Mouse (Mus musculus): Measurements from ENCODE around the gene Ntsr1.

The Ntsr1 gene

DNA sequence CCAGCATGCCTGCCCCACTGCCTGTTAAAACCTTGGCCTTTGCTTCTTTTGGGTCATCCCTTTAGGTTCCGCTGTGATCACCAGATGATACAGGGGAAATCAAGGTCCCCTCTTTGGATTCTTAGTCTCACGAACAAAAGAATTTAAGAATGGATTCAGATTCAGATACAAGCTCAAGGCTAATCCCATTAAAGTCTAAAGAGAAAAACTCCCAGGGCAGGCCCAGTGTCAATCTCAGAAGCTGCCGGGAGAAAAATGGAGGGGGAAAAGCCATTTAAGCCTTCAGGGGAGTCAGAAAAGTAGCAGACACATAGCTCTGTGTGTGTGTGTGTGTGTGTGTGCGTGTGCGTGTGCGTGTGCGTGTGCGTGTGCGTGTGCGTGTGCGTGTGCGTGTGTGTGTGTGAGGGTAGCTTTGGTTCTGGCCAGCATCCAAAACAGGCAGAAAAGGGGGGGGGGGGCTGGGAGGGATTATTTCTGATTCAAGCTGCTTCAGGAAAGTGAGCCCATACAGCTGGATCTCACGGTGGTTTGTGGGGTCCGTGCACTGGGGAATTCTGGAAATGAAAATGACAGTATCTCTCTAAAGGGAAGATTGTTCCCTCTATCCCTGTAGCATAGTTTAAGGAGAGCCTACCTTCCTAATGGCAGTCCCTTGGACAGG is 8.8 kb downstream of the Ntsr1 start:
- no peak for DNase-seq (ENCODE audit: low spot score in 2 of 2)

GRCm38 (mm10) chr2:180510867-180511266 is 11.1 kb downstream of the Ntsr1 start:
- no peak for DNase-seq (ENCODE audit: low spot score in 2 of 2)

DNA sequence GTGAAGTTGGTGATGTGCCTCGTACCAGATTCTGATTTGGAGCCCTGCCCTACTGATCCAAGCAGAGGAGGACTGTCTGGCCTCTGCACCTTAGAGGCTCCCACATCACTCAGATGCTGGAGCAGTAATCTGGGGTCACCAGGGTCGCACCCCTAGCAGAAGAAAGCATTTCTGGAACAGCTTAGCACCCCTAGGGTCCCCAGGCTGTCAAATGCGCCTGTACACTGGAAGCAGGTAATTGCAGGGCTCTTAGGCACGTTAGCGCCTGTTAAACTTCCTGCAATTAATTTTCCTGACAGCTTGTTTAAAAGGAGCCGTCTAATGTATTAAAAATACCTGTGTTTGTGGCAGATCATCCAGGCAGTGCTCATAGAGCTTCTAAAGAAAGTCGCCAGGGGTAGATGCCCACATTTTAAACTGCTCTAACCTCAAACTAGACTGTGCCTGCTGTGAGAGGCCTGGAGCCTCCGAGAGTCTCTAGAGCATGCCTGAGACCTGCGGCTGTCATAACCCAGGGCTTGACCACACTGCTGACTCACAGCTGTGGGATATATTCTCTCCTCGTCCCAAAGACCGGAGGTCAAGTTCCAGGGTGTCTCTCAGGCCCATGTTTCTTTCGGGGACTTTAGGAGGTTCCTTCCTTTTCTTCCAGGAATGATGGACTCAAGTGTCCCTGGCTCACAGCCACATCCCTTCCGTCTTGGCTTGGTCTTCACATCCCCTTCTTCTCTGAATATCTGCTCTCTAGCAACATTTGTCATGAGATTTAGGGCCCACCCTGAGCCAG is 12.3 kb downstream of the Ntsr1 start:
- no peak for DNase-seq (ENCODE audit: low spot score in 2 of 2)

DNA sequence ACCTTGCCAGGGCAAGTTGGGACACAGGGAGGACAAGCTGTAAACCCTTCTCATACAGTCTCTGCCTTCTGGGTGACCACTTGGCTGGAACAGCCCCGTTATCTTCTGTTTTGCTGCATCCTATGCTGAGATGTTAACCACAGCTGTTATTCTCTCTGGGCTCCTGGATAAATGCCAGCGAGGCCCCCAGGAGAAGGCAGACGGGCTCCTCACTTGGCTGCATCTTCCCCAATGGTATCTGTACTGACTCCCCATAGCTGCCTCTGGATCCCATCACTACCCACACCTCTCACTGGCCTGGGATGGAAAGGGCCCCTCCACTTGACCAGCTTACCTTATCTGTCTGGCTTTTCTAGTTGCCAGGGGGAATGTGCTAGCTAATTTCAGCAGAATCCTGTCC is 13.2 kb downstream of the Ntsr1 start:
- no peak for DNase-seq (ENCODE audit: low spot score in 2 of 2)

GRCm38 (mm10) chr2:180513835-180514234 is 14.1 kb downstream of the Ntsr1 start:
- DNase-seq (ENCODE audit: low spot score in 2 of 2), result no peak

- DNase-seq (ENCODE audit: low spot score in 2 of 2), result no peak
These were observed 21.9 kb downstream of the Ntsr1 start for GRCm38 (mm10) chr2:180521437-180522221.

DNA sequence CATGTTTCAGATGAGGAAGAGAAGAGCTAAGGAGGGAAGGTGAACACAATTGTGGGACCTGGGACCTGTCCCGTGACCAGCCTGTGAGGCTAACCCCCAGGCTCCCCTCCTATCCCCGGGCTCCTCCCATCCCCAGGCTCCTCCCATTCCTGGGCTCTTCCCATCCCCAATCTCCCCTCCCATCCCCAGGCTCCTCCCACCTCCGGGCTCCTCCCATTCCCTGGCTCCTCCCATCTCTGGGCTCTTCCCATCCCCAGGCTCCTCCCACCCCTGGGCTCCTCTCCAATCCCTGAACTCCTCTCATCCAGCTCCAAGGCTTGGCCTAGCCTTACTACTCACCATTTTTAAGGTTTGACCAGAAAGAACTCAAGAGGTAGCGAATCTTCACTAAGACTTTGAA is 23.0 kb downstream of the Ntsr1 start:
- no peak for DNase-seq (ENCODE audit: low spot score in 2 of 2)

GRCm38 (mm10) chr2:180527447-180527846 is 27.7 kb downstream of the Ntsr1 start:
- DNase-seq (ENCODE audit: low spot score in 2 of 2), result no peak

DNA sequence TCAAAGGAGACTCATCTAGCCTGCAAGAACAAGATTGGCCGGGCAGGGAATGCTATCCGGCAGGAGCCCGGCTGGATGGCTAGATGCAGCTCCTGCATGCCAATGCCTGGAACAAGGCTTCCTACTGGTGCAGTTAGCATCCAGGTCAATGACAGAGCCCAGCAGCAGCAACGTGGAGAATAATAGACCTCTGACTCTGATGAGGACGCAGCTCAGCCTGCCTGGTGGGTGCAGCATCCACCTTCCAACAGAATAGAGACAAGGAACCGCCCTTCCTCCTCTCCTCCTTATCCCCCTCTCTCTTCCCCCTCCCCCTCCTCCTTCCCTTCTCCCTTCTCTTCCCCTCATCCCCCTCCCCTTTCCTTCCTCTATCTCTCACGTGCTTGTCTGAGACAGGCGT is 28.1 kb downstream of the Ntsr1 start:
- no peak for DNase-seq (ENCODE audit: low spot score in 2 of 2)

GRCm38 (mm10) chr2:180530130-180530529 is 30.4 kb downstream of the Ntsr1 start:
- DNase-seq (ENCODE audit: low spot score in 2 of 2), result no peak

DNA sequence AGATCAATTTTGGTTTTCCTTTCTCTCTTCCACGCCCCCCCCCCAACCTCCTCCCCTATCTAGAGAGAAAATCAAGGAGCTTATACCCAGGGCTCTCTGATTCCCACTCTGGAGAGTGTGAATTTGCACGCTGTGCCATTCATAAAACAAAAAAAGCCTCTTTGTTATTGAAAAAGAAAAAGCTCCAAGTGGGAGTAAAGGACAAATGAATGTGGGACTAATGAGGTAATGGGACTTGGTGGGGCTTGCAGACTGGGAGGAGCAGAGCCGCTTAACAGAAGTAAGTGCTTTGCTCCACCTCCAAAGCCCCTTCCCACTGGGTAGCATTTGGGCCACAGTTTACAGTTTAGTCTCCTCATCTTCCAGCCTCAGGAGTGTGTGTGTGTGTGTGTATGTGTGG is 30.8 kb downstream of the Ntsr1 start:
- DNase-seq (ENCODE audit: low spot score in 2 of 2), result no peak

DNA sequence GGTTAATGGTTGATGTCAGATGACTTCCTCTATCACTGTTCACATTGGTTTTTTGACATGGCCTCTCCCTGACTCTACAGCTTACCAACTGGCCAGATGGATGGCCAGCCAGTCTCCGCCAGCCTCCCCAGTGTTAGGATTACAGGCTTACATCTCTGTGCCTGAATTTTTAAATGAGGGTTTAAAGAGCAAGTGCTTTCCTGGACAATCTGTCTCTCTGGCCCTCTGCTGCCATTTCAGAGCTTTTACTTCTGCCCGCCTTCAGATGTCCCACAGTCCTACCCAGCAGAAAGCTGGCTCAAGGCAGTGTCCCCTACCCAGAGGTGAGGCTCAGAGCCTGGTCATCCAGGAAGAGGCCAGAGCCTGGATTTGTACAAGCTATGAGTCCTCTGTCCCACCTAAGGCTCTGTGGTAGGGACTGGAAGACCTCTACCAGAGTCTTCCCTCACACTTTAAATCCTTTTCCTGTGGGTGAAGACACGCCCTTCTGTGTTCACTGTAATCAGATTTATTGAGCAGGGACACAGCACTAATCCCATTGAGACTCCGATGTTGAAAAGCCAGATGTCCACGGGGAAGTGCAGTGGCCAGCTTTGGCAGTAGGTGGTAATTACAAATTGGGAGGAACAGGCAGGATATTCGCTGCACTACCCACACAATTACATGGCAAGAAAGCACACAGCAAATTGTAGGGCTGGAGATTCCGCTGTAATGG is 32.1 kb downstream of the Ntsr1 start:
- no peak for DNase-seq (ENCODE audit: low spot score in 2 of 2)

GRCm38 (mm10) chr2:180532386-180532995 is 32.7 kb downstream of the Ntsr1 start:
- no peak for DNase-seq (ENCODE audit: low spot score in 2 of 2)

- DNase-seq (ENCODE audit: low spot score in 2 of 2), result no peak
These were observed 33.5 kb downstream of the Ntsr1 start for GRCm38 (mm10) chr2:180533237-180533636.

DNA sequence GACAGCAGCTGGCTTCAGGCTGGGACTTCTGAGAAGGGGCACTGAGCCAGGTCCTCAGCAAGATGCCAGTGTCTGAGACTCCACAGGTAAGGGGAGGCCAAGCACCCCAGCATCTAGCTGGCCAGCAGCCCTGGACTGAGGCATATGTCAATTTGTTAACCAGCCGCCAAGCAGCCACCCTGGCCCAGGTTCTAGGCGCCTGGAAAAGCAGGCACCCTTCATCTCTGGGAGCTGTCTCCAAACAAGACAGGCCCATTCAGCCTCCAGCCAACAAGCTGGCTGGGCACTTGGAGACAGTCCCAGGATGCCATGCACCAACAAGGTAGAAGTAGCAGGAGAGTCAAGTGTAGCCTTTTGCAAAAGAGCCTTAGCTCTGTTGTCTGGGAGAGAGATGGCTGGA is 43.9 kb downstream of the Ntsr1 start:
- no peak for DNase-seq (ENCODE audit: low spot score in 2 of 2)

GRCm38 (mm10) chr2:180545046-180545445 is 45.3 kb downstream of the Ntsr1 start:
- DNase-seq (ENCODE audit: low spot score in 2 of 2), result no peak

DNA sequence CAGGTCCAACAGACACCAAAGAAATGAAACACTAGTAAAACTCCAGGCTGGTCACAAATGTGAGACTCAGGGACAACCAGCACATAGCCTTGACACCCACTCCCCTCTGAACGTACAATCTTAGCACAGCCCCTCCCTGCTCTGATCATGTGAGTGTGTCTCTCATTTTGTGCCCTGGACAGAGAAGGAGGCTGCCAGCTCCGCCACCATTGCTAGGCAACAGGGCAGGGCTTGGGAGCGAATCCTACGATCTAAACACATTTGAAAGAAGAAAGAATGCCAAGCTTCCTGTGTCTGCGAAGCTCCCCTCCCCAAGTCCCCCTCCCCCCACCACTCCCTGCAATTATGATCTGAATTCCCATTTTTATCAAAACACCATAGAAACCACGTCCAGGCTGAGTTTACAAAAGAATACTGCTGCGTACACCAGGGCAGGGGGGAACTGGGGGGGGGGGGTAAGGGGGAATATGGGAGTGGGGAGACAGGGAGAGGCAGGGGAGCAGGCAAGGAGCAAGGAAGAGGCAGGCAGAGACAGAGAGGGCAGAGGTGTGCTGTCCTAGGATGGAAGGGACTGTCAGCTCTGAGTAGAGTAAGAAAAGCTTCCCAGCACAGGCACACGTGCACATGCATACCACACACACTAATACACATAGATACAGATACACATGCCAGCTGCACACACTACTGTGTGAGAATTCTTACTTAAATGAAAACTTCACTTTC is 47.8 kb downstream of the Ntsr1 start:
- peak in 1 of 2 experiments; percentile 26 for DNase-seq (ENCODE audit: low spot score in 2 of 2)

- DNase-seq (ENCODE audit: low spot score in 2 of 2), result no peak
These were observed 52.6 kb downstream of the Ntsr1 start for GRCm38 (mm10) chr2:180552340-180552739.

DNA sequence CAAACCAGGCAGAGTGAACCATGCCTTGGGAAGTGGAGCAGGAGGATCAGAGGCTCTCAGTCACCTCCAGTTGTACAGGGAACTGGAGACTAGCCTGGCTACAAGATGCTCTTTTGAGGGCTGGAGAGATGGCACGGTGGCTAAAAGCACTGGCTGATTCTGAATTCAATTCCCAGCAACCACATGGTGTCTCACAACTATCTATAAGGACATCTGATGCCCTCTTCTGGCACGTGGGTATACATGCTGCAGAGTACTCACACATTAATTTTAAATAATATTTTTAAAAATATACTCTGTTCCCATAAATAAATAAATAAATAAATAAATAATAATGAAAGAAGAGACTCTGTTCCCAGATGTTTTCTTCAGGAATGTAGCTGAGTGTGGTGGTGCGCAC is 55.4 kb downstream of the Ntsr1 start:
- no peak for DNase-seq (ENCODE audit: low spot score in 2 of 2)

GRCm38 (mm10) chr2:180556470-180556869 is 56.7 kb downstream of the Ntsr1 start:
- DNase-seq (ENCODE audit: low spot score in 2 of 2), result no peak

GRCm38 (mm10) chr2:180560245-180560644 is 60.5 kb downstream of the Ntsr1 start:
- no peak for DNase-seq (ENCODE audit: low spot score in 2 of 2)

Measured in frontal cortex, postnatal 14 days (tissue).